Mouse (Mus musculus): ENCODE results near the gene Ttc9.
A peak's percentile ranks its signal among the peaks of the same experiment; 100 is the strongest.

Gene Ttc9

DNA sequence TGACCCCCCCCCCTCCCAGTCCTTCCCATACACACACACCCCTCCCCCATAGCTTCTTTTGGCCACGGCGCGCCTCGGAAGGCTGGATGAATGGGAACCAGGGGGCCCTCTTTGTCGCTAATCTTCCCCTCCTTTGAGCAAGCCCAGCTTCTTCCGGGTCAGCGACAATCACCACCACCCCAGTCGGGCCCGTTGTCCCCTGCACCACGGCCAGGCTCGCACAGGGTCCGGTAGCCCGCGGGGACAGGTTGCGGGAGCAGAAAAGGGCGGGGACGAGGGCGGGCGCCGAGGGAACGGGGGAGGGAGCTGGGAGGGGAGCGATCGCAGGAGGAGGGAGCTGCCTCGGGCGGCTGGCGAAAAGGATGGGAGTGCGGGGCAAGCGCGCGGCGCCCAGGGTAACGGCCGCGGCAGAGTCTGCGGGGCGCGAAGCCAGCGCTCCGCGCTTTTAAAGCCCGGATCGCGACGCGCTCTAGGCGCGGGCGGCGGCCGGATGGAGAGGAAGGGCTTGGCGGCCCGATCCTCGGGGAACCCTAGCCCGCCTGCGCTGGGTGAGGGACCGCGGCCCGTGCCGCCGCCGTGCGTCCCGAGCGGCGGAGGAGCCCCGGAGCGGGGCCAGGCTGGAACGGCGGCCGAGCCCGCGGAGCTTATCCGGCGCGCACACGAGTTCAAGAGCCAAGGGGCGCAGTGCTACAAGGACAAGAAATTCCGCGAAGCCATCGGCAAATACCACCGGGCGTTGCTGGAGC is at the start of gene Ttc9:
Ttc9 (plus strand) TSS at position 335 of the 746 bp plus-strand sequence.
- peak; percentile 74 to 77 for DNase-seq

DNA sequence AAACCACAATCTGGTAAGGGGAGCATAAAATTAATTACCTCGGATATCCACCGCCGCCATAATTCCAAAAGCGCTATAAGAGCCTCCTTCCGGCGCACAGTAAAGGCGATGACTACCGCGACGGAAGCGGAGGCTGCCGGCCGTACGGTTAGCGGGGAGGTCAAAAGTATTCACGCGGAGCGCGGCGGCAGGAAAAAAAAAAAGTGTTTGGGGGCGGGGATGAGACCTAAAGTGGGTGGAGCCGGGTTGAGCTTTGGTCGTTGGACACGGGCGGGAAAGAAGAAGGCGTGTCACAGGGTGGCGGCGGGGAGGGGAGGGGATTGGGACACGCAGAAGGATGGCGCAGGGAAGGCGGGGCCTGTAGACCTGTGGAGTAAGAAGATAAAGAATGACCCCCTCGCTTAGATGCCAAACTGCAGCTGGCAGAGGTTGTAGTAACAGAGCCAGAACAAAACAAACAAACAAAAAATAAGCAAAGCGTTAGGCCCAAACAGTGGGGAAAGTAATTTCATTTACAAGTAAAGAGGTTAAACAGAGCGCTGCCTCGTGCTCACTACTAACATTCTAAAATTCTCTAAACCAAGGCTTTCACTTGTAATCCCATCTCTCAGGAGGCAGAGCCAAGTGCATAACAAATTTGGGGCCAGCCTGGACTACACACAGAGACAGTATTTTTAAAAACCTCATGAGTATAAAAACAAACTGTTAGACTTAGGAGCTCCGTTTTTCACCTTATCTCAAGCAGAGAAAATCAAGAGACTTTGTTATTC is 36.0 kb upstream of the Ttc9 start, which contains the start of gene Med6:
Med6 (minus strand) TSS at position 107 of the 770 bp plus-strand sequence.
- peak; percentile 89 to 92 for DNase-seq

DNA sequence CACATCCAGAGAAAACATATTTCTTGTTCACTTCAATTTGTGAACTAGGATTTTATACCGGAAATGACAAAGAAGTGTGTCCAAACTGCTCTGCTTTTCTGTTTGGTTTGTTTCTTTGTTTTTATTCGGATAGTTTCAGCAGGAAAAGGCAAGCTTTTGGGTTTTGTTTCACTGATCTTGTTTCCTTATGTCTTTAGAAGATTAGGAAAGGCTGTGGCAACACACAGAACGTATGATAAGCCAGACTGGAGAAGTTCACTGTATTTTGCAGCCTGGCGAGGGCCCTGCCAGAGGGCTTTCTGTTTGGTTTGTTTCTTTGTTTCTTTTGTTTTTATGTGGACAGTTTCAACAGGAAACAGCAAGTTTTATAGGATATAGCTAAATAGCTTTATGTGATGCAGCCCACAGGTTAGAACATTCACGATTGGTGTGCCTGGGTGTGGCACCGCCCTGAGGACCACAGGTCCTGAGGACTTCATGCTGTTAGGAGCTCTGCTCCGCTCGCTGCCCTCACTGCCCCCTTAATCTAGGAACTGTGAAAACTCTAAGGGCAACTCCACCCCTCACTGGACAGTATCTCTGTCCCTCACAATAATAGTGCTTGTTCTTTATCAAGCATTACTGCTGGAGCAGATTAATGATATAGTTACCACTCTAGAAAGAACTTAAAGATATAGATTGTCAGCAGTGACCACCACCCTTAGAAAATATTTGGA is 34.3 kb upstream of the Ttc9 start:
- no peak for DNase-seq

DNA sequence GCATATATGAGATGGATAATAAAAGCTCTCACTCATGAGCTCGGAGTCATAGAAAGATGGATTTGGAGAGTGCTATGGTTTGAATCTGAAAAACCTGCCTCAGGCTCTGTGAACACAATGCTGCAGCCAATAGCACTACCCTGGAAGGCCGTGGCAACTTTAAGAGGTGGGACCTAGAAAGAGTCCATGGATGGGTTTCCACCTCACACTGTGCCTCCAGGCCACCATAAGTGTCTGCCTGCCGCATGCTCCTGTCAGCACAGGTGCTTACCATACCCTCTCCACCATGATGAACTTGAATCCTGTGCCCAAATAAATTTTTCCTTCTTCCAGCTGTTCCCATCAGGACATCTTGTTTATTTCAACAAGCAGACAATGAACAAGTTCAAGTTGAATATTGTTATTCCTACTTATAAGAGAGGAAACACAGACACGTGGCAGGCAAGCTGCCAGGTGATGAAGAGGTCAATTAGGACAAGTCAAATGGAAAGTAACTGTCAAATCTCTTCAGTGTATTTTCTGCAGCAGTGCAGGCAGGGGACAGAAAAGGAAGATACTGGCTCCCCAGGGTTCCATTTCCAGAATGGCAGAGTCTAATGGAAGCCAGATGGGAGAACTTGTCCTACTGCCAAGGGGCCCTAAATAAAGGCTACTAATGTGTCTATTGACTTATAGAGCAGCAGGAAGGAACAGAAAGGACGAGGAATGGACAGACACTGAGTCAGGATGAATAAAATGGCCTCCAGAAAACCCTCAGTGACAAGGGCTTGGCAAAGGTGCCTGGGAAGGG is 25.9 kb upstream of the Ttc9 start:
- DNase-seq, result no peak

DNA sequence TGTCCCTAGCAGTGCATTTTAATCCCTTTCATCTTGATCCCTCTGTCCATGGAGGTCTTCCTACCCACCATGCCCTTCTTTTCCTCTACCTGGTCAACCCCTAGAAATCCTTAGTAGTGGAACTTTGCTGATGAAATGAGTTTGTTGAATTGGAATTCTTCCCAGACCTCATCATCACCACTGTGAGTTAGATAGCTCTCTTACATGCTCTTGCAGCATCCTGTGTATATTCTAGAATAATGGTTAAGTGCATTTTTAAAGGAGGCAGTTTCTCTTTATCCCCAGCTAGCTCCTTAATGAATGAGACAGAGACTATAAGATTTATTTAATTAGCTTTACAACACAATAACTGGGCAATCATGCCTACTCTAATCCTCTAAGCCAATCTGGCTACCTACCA is 21.6 kb upstream of the Ttc9 start:
- DNase-seq, result no peak

DNA sequence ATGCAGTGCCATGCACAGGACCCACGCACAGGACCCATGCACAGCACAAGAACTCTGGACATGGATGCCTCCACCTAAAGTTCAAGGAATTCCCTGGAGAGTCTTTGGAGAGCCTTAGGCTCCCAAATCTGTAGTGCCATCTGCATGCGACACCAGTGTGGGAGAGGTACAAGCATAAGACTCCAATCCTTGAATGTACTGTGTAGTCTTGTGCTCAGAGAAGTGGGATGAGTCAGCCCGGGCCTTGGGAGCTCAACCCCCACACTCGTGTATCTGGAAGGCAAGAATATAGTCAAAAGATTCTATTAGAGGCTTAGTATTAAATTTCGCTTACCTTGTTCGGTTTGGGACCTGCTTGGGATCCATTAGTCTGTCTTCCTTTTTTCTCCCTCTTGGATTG is 15.2 kb upstream of the Ttc9 start:
- no peak for DNase-seq

DNA sequence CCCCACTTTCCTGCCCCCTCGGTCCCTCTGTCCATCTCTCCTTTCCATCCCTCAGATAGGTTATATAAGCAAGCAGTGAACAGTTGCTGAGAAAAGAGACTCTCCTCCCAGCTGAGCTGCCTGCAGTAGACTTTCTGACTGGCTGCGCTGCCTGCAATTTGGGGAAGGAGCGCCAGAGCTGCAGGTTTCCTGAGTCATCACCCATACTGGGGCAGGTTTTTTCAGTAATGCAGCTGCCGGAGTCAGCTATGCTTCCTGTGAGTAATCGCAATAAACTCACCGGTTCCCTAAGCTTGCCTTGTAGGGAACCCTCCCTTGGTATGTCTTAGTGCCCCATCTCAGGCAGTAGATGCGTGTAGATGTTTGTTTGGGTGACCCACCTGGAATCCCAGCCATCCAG is 14.1 kb upstream of the Ttc9 start:
- DNase-seq, result no peak

DNA sequence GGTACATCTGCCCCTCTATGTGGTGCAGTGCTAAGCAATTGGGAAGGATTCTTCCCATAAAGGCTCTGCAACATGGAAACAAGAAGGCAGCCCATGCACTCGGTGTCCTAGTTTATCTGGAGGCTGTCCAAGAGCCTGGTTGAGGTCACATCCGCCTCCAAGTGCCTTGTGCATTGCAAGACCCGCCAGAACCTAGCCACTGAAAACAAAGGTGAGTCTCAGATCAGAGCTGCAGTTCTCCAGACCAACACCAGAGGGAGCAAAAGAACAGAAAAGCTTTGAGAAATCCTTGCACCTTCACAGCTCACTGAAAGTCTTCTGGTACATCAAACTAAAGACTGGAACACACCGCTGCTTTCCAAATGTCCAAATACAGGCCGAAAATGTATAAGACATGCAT is 11.7 kb upstream of the Ttc9 start:
- peak; percentile 84 to 93 for DNase-seq

DNA sequence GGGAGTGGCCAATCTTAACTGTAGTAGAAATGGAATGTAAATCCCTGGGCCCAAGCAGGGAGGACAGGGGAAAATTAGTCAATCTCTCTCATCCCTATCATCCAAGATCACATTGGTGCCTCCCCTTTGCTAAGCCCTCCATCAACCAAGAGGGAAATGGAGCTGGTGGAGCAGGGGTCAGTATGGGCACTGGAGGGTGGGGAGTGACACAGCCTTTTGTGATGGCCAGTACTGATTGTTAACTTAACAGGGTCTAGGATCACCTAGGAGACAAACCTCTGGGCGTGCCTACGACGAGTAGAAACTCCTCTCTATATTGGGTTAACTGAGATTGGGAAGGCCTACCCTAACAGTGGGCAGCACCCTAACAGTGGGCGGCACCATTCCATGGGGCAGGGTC is 7.7 kb upstream of the Ttc9 start:
- no peak for DNase-seq

DNA sequence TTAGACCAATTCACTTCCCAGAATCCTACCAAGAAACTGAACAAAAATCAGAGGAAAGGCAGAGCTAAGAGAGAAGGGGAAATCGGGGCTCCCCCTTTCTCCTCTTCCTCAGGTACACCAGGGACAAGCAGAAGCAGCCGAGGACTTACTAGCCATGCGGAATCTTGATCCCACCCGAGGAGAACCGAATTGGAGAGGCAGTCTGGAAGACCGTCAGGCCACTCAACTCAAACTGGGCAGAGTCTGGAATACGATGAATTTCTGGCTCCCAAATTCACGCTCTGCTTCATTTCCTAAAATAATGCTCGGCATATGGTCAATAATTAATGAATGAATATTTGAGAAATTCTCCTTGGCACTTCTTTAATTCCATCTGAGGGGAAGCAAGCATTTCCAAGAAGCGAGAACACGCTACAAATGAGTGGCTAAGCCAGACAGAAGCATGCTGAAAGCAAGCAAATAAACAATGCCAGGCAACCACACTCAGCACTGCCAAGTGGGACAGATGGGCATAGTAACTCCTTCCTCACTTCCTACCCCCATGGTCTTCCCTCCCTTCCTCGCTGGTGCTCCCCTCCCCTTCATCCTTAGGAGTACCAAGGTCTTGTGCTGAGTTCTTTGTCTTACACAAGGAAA is 4.7 kb upstream of the Ttc9 start:
- peak; percentile 68 to 69 for DNase-seq

DNA sequence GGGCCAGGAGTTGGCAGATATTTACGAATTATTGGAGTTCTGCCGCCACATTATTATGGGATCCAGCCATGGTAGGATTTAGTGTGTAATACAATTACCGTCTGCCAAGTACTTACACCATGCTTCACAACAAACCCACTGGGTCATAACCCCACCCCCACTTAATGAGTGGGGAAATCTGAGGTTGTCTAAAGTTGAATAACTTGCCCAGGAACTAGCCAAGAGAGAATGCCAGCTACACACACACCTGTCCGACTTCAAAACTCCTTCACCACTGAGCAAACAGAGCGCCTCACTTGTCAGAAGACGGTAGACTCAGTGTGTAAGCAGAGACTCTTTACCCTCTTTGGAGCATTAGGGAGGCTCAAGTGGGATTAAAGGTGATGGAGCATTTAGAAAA is 3.6 kb upstream of the Ttc9 start:
- no peak for DNase-seq

DNA sequence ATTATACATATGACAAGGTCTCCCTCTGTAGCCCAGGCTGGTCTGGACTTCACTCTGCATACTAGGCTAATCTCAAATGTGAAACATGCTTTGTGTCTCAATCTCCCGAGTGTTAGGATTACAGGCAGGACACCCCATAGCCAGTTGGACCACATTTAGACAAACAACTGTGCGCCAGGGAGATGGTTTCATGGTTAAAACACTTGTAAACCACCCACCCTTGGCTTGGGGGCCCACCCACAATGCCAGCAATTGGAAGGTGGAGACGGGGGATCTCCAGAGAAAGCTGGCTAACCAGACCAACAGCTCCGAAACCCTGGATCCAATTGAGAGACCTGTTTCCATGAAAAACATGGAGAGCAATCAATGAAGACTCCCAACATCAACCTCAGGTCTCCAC is 3.0 kb upstream of the Ttc9 start:
- DNase-seq, result no peak

DNA sequence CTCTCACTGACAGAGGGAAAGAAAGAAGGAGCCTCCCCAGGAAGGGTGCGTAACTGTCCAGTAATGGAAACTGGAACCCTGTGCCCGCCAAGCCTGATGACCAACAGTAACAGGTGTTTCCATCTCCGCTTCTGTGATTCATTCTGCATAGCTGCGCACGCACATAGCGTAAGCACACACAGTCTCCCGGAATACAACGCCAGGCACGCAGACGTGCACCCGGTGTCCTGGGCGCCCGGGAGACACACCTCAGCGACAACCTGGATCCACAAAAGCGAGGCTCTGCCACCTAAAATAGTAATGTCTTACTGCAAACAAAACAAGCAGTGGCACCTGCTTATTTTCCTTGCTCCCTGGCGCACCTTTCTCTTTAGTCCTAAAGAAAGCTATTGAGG is 532 bp upstream of the Ttc9 start:
- peak; percentile 82 to 85 for DNase-seq

DNA sequence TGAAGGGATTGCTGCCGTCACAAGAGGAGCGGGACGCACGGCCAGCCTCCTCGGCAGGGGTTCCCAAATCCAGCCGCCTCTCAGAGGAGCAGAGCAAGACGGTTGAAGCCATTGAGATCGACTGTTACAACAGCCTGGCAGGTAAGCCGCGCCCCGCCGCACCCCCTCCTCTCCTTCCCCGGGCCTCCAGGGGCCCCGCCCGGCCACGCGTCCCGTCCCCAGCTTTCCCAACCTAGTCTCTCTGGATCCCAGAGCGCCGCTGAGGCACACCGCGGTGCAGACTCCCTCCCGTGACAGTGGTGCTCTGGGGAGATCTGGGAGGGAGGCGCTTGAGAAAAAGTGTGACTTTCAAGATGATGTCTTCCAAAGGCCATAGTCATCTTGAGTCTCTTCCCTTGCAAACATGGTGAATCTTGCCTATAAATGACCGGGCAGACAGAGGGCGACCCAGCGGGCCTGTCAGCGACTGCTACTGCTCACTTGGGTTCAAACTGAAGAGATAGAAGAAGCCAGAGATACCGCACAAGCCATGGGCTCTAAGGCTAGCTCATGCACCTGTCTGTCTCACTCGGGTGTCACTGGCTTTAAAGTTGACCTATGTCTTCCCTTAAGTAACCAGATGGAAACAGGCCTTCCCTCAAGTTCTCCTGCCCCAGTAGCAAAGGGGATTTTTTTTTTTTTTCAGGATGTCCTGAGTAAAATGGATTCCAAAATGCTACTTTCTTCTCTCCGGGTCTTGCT is 782 bp downstream of the Ttc9 start:
- peak in 1 of 2 experiments; percentile 58 for DNase-seq

DNA sequence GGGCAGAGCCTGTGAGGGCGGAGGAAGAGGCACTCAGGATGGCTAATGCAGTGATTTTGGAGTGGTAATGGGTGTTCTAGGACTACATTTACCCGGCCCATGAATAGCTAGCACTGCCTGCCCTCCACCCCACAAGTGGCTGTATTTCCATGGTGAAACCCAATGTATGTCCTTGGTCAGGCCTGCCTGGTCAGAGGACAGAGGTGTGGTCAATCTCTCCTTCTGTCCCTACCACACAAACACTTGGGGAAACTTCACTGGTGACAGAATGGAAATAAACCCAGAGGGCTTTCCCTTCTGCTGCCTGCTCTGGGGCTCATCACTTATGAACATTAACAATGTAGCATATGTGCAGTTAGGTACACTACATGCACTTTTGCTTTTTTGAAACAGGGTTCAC is 2.2 kb downstream of the Ttc9 start:
- DNase-seq, result no peak

DNA sequence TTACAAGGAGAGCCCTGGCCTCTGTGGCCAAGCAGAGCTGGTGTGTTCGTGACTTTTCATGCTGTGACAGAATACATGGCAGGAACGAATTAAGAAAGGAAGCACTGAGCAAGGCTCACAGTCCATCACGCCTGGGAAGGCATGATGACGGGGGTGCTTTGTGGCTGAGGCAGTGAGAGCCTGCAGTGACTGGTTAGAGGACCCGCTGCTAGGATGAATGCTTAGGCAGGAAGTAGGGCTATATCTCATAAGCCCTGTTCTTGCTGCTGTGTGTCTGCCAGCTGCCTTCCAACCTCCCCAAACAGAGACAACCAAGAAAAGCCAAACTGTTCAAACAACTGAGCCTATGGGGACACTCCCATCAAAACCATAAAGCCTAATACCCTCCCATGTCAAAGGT is 9.6 kb downstream of the Ttc9 start:
- DNase-seq, result no peak

DNA sequence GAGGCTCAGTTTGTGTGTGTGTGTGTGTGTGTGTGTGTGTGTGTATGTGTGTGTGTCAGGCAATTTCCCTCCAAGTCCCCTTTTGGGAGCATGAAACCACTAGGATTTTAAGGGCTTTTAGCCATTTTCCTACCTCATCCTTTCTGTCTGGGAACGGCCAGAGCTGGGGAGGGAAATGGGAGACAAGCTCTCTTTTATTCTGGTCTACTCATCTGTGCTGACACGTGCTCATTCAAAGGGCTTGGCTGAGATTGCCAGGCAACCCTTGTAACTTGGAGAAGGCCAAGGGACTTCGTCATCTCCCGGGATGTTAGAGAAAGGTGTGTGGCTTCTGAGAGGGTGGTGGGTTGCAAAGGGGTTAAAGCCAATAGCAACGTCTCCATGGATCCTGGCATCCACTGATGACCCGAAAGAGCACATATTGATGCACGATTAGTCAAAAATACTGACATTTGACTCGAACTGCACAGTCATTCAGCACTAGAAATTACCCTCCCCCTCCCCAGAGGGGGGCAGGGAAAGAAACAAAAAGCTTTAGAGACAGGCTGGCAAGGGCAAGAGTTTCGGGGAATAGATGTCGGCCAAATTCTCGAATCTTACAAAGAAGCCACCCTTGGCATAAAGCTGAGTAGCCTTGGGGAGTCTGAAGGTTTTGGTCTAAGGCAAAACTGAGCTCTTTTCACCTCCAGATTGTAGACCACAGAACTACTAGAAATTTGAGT is 11.5 kb downstream of the Ttc9 start:
- DNase-seq, result no peak

DNA sequence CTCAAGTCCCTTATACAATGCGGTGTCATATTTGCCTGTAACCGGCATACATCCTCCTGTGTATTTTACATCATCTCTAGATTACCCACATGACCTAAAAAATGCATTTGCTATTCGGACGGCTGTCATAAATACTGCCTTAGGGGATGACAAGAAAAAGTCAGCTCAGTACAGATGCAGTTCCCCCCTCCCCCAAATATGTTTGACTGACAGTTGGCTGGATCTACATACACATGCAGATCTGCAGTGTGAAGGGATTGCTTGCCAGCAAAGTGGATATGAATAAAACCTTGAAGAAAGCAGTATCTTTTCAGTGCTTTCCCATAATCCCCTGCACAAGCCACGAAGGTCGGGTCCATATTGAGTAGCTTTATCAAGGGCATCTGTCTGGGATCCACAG is 15.8 kb downstream of the Ttc9 start:
- DNase-seq, result no peak

DNA sequence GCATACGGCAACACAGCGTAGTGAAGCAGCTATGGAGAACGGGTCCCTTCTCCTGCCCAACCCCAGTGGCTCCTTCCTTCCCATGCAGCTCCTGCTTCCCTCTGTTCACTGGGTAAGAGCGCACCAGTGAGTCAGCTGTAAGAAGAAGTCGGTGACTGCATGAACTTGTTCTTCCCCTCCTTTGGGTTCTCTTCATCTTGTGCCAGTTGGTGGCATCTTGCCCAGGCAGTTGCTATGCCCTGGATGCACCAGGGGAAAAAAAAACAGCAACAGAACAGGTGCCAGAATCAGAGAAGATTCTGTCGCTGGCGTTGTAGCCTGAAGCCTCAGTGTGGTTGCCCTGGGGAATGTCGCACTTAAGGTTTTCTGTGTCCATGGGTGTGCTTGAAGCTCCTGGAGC is 22.3 kb downstream of the Ttc9 start:
- peak; percentile 43 to 51 for DNase-seq

DNA sequence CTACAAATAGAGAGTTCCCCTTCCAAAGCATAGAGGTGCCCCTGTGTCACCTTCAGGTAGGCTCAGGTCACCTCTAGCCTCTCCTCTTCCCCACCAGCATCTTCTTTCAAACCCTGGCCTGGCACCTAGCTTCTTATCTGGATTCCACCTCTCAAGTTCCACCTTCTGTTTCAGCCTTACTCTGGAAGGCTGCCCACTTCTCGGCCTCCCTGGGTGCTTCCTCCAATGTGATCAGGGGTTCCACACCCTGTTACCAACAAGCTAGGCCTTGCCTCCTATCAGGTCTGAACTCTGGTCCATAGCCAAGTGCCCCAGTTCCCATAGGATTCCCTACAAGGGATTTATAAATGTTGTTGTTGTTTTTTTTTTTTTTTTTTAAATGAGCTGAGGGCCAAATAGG is 26.3 kb downstream of the Ttc9 start:
- peak; percentile 50 to 53 for DNase-seq

DNA sequence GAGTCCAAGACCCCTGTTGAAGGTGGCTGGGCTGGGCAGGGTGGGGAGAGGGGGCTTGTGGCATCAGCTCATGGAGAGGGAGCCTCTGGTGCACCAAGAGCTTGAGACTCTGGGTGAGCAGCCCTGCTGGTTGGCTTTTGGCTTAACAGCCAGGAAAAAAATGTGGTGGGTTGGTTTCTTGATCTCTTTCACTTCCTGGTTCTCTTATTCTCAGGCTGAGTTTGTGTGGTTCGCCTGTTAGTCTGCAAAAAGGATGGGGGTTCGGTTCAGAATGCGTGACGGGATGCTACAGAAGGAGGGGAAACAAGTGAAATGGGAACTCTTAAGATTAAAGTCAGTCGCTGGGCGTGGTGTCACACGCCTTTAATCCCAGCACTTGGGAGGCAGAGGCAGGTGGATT is 27.0 kb downstream of the Ttc9 start:
- DNase-seq, result no peak
